Mouse (Mus musculus) heart, embryonic 11.5 days (tissue): Measurements from ENCODE around the gene Plxnb1. TPM values are rescaled to one million over a fixed set of nuclear protein-coding genes. Genes with fewer than 3 reads are reported as not detected.

Experiments
- ATAC-seq: fragments of 200-750 bp; cut with Nextera tagmentation; replicated peaks from 2 replicates; pipeline ENCODE4 v1.8.0; 2017; ENCODE audit warnings: moderate library complexity; ENCODE audit not compliant: insufficient number of reproducible peaks, low FRiP score, low TSS enrichment
- H3K27ac ChIP-seq: fragments of 300-500 bp; sonication (generic); 2 replicates; pipeline ENCODE4 v1.5.1; 2014; ENCODE audit warnings: mild to moderate bottlenecking, low read depth, low read length
- H3K27me3 ChIP-seq: fragments of 300-500 bp; sonication (generic); 2 replicates; pipeline ENCODE4 v1.6.1; 2014; ENCODE audit warnings: mild to moderate bottlenecking, low read length, mixed read lengths; ENCODE audit not compliant: control insufficient read depth, insufficient read depth
- H3K36me3 ChIP-seq: fragments of 300-500 bp; sonication (generic); 2 replicates; pipeline ENCODE4 v1.6.1; 2014; ENCODE audit warnings: mild to moderate bottlenecking, low read length, moderate library complexity, mixed read lengths; ENCODE audit not compliant: control insufficient read depth, insufficient read depth
- H3K4me1 ChIP-seq: fragments of 300-500 bp; sonication (generic); 2 replicates; pipeline ENCODE4 v1.6.1; 2014; ENCODE audit warnings: low read length; ENCODE audit not compliant: control insufficient read depth, insufficient read depth
- H3K4me2 ChIP-seq: fragments of 300-500 bp; sonication (generic); 2 replicates; pipeline ENCODE4 v1.6.1; 2014; ENCODE audit warnings: mild to moderate bottlenecking, moderate library complexity
- H3K4me3 ChIP-seq: fragments of 300-500 bp; sonication (generic); 2 replicates; pipeline ENCODE4 v1.5.1; 2014; ENCODE audit warnings: low read depth, low read length
- H3K9ac ChIP-seq: fragments of 300-500 bp; sonication (generic); 2 replicates; pipeline ENCODE4 v1.6.1; 2014; ENCODE audit warnings: mild to moderate bottlenecking, low read depth, low read length, moderate library complexity
- H3K9me3 ChIP-seq: fragments of 300-500 bp; sonication (generic); replicated peaks from 2 replicates; pipeline ENCODE4 v1.6.1; 2016; ENCODE audit warnings: low read length; ENCODE audit not compliant: control insufficient read depth
- whole genome bisulfite sequencing: fragments of 180-500 bp; shearing (Covaris S2); extraction: QIAGEN DNeasy Blood & Tissue Kit; methylation state at CpG from one replicate; pipeline ENCODE4 v1.1.7; 2014; ENCODE audit not compliant: insufficient replicate concordance; 5-methylcytosine and 5-hydroxymethylcytosine counted together
- polyA plus RNA-seq: library from polyadenylated mRNA; unstranded; fragments of >200 nt; fragmentation: Nextera tagmentation; extraction: Ambion mirVana; gene quantifications from 2 replicates; pipeline ENCODE4 v1.2.1, GENCODE M21; 2014

The Plxnb1 gene
- polyA plus RNA-seq, 1 experiment from 2014 or later: 5.5 TPM

- H3K4me3 ChIP-seq: no peak overlapping the region
- no peaks in the 10 kb centered on the region for H3K9me3 ChIP-seq
- H3K4me1 ChIP-seq: no peaks in the 10 kb centered on the region
- no peaks in the 10 kb centered on the region for H3K27me3 ChIP-seq
- H3K9ac ChIP-seq: no peak overlapping the region
- ATAC-seq: no peak
- no peak overlapping the region for H3K4me2 ChIP-seq
- H3K36me3 ChIP-seq: peaks cover 55% of the 10 kb centered on the region
- no peak overlapping the region for H3K27ac ChIP-seq
- WGBS: 81% methylated on average over 9 of the region's 9 CpGs
Measured at GRCm38 (mm10) chr9:109111591-109111990, 16.4 kb downstream of the Plxnb1 start.

GRCm38 (mm10) chr9:109113331-109113730, 18.1 kb downstream of the Plxnb1 start:
- Histone ChIP-seq H3K9me3 (no peaks in the 10 kb centered on the region), H3K27ac (no peak overlapping the region), H3K4me1 (no peaks in the 10 kb centered on the region), H3K36me3 (peaks cover 68% of the 10 kb centered on the region), H3K4me2 (no peak overlapping the region), H3K27me3 (no peaks in the 10 kb centered on the region), H3K9ac (no peak overlapping the region), H3K4me3 (no peak overlapping the region)
- 87% methylated on average over 8 of the region's 8 CpGs for WGBS
- ATAC-seq: no peak

- Histone ChIP-seq H3K4me3 (no peak overlapping the region), H3K9ac (no peak overlapping the region), H3K36me3 (peaks cover 59% of the 10 kb centered on the region), H3K27me3 (no peaks in the 10 kb centered on the region), H3K9me3 (no peaks in the 10 kb centered on the region), H3K4me2 (no peak overlapping the region), H3K27ac (no peak overlapping the region), H3K4me1 (no peaks in the 10 kb centered on the region)
- ATAC-seq: no peak
- 89% methylated on average over 11 of the region's 11 CpGs for WGBS
Measured at GRCm38 (mm10) chr9:109114276-109114675, 19.1 kb downstream of the Plxnb1 start.

GRCm38 (mm10) chr9:109114871-109115270, 19.7 kb downstream of the Plxnb1 start:
- Histone ChIP-seq H3K36me3 (peaks cover 56% of the 10 kb centered on the region), H3K4me2 (no peak overlapping the region), H3K27ac (no peak overlapping the region), H3K4me1 (no peaks in the 10 kb centered on the region), H3K9me3 (no peaks in the 10 kb centered on the region), H3K9ac (no peak overlapping the region), H3K4me3 (no peak overlapping the region), H3K27me3 (no peaks in the 10 kb centered on the region)
- ATAC-seq: no peak
- 83% methylated on average over 7 of the region's 7 CpGs for WGBS

GRCm38 (mm10) chr9:109116205-109116604, 21.0 kb downstream of the Plxnb1 start:
- Histone ChIP-seq H3K4me1 (no peaks in the 10 kb centered on the region), H3K27ac (no peak overlapping the region), H3K27me3 (no peaks in the 10 kb centered on the region), H3K4me3 (no peak overlapping the region), H3K9ac (no peak overlapping the region), H3K4me2 (no peak overlapping the region), H3K36me3 (peaks cover 48% of the 10 kb centered on the region), H3K9me3 (no peaks in the 10 kb centered on the region)
- WGBS: 88% methylated on average over 10 of the region's 10 CpGs
- no peak for ATAC-seq

GRCm38 (mm10) chr9:109118106-109118505, 22.9 kb downstream of the Plxnb1 start:
- no peak overlapping the region for H3K4me2 ChIP-seq
- WGBS: 72% methylated on average over 4 of the region's 4 CpGs
- ATAC-seq: no peak
- no peaks in the 10 kb centered on the region for H3K9me3 ChIP-seq
- no peak overlapping the region for H3K4me3 ChIP-seq
- H3K27ac ChIP-seq: no peak overlapping the region
- H3K4me1 ChIP-seq: no peaks in the 10 kb centered on the region
- peaks cover 39% of the 10 kb centered on the region for H3K36me3 ChIP-seq
- no peaks in the 10 kb centered on the region for H3K27me3 ChIP-seq
- no peak overlapping the region for H3K9ac ChIP-seq

- WGBS: 82% methylated on average over 9 of the region's 9 CpGs
Measured at GRCm38 (mm10) chr9:109119571-109119970, 24.4 kb downstream of the Plxnb1 start.

GRCm38 (mm10) chr9:109120956-109121355, 25.8 kb downstream of the Plxnb1 start:
- Histone ChIP-seq H3K27me3 (no peaks in the 10 kb centered on the region), H3K4me1 (0 out of 2 replicates have a peak, but pooled peaks cover 3% of the 10 kb centered on the region), H3K4me3 (no peak overlapping the region), H3K27ac (no peak overlapping the region), H3K36me3 (peaks cover 15% of the 10 kb centered on the region; the same call in 1 of the 2 replicates), H3K9me3 (no peaks in the 10 kb centered on the region), H3K4me2 (no peak overlapping the region), H3K9ac (no peak overlapping the region)
- no peak for ATAC-seq
- 87% methylated on average over 6 of the region's 6 CpGs for WGBS

More at GRCm38 (mm10) chr9:109119571-109119970, 24.4 kb downstream of the Plxnb1 start:
- Histone ChIP-seq H3K9me3 (no peaks in the 10 kb centered on the region), H3K9ac (no peak overlapping the region), H3K27me3 (no peaks in the 10 kb centered on the region), H3K4me3 (no peak overlapping the region), H3K36me3 (peaks cover 27% of the 10 kb centered on the region), H3K4me1 (0 out of 2 replicates have a peak, but pooled peaks cover 3% of the 10 kb centered on the region), H3K27ac (no peak overlapping the region), H3K4me2 (no peak overlapping the region)
- ATAC-seq: no peak

GRCm38 (mm10) chr9:109122553-109123085, 27.4 kb downstream of the Plxnb1 start:
- 45% methylated on average over 2 of the region's 2 CpGs for WGBS
- H3K27ac ChIP-seq: no peak overlapping the region

More at GRCm38 (mm10) chr9:109122553-109123085, 27.4 kb downstream of the Plxnb1 start:
- Histone ChIP-seq H3K4me1 (0 out of 2 replicates have a peak, but pooled peaks cover 3% of the 10 kb centered on the region), H3K4me2 (no peak overlapping the region), H3K27me3 (no peaks in the 10 kb centered on the region), H3K36me3 (0 out of 2 replicates have a peak, but pooled peaks cover 5% of the 10 kb centered on the region), H3K9me3 (no peaks in the 10 kb centered on the region), H3K9ac (no peak overlapping the region), H3K4me3 (no peak overlapping the region)
- no peak for ATAC-seq
